Mouse (Mus musculus) liver, embryonic 14.5 days (tissue): ENCODE results near the gene Pih1d2. TPM values are rescaled to one million over a fixed set of nuclear protein-coding genes. Genes with fewer than 3 reads are reported as not detected.

Experiments
- ATAC-seq: fragments of 200-750 bp; cut with Nextera tagmentation; 2 replicates; pipeline ENCODE4 v1.8.0; 2017; ENCODE audit warnings: moderate number of reproducible peaks, mild to moderate bottlenecking, moderate library complexity; ENCODE audit not compliant: insufficient read depth
- DNase-seq, 3 experiments: peaks; one replicate each; pipeline ENCODE4 v3.0.0-alpha.2; 2012 to 2013; ENCODE audit warnings: low read depth in 3 of 3, low spot score in 3 of 3
- H3K27ac ChIP-seq: fragments of 300-500 bp; sonication (generic); 2 replicates; pipeline ENCODE4 v1.5.1; 2014; ENCODE audit warnings: moderate library complexity, mild to moderate bottlenecking, control low read depth, inconsistent platforms
- H3K27me3 ChIP-seq: fragments of 300-500 bp; sonication (generic); 2 replicates; pipeline ENCODE4 v1.6.1; 2014; ENCODE audit warnings: mild to moderate bottlenecking, low read length, moderate library complexity; ENCODE audit not compliant: control insufficient read depth, insufficient read depth
- H3K36me3 ChIP-seq: fragments of 300-500 bp; sonication (generic); replicated peaks from 2 replicates; pipeline ENCODE4 v1.6.1; 2014; ENCODE audit warnings: low read depth; ENCODE audit not compliant: control insufficient read depth, insufficient read depth
- H3K4me1 ChIP-seq, 2 experiments: fragments of 200-500 bp in 1 of 2; fragments of 300-500 bp in 1 of 2; sonication (generic) in 1 of 2; replicated peaks; 2 replicates each; pipeline ENCODE4 v1.6.1; 2012 to 2014; ENCODE audit warnings: antibody characterized with exemption in 1 of 2, inconsistent platforms in 1 of 2, low read length in 1 of 2; ENCODE audit not compliant: control insufficient read depth in 2 of 2, insufficient read depth in 2 of 2
- H3K4me2 ChIP-seq: fragments of 300-500 bp; sonication (generic); 2 replicates; pipeline ENCODE4 v1.6.1; 2014; ENCODE audit warnings: low read depth, mild to moderate bottlenecking, control low read depth, moderate library complexity
- H3K4me3 ChIP-seq, 2 experiments: fragments of 200-500 bp in 1 of 2; fragments of 300-500 bp in 1 of 2; sonication (generic) in 1 of 2; 2 replicates each; pipeline ENCODE4 v1.5.1; 2012 to 2014; ENCODE audit warnings: low read depth in 2 of 2, low read length in 2 of 2, mild to moderate bottlenecking in 2 of 2, control low read depth in 1 of 2, inconsistent platforms in 1 of 2, moderate library complexity in 1 of 2; ENCODE audit not compliant: insufficient read depth in 1 of 2
- H3K9ac ChIP-seq: fragments of 300-500 bp; sonication (generic); replicated peaks from 2 replicates; pipeline ENCODE4 v1.6.1; 2014; ENCODE audit warnings: mild to moderate bottlenecking, control low read depth, moderate library complexity
- H3K9me3 ChIP-seq: fragments of 300-500 bp; sonication (generic); 2 replicates; pipeline ENCODE4 v1.6.1; 2016; ENCODE audit warnings: low read length, mixed read lengths; ENCODE audit not compliant: control insufficient read depth
- CTCF ChIP-seq: IDR thresholded peaks from 2 replicates; pipeline ENCODE4 v1.5.1; 2016; ENCODE audit warnings: antibody characterized with exemption, low read depth, control low read depth
- EP300 ChIP-seq: IDR thresholded peaks from 2 replicates; pipeline ENCODE4 v1.6.1; 2016; ENCODE audit warnings: antibody characterized with exemption, low read depth
- WGBS: fragments of 180-500 bp; shearing (Covaris S2); extraction: QIAGEN DNeasy Blood & Tissue Kit; methylation state at CpG from one replicate; pipeline ENCODE4 v1.1.7; 2014; ENCODE audit not compliant: insufficient replicate concordance; 5-methylcytosine and 5-hydroxymethylcytosine counted together
- polyA plus RNA-seq, 2 experiments: library from polyadenylated mRNA; depleted of rRNA in 1 of 2; stranded (reverse) in 1 of 2; unstranded in 1 of 2; fragments of >200 nt; fragmentation: Nextera tagmentation in 1 of 2; extraction: Ambion mirVana in 1 of 2; gene quantifications; 2 replicates each; pipeline versions ENCODE4 v1.2.1 to v1.2.3; 2012 to 2014

Gene Pih1d2
- polyA plus RNA-seq, 2 experiments, result 0.56 to 0.78 TPM

DNA sequence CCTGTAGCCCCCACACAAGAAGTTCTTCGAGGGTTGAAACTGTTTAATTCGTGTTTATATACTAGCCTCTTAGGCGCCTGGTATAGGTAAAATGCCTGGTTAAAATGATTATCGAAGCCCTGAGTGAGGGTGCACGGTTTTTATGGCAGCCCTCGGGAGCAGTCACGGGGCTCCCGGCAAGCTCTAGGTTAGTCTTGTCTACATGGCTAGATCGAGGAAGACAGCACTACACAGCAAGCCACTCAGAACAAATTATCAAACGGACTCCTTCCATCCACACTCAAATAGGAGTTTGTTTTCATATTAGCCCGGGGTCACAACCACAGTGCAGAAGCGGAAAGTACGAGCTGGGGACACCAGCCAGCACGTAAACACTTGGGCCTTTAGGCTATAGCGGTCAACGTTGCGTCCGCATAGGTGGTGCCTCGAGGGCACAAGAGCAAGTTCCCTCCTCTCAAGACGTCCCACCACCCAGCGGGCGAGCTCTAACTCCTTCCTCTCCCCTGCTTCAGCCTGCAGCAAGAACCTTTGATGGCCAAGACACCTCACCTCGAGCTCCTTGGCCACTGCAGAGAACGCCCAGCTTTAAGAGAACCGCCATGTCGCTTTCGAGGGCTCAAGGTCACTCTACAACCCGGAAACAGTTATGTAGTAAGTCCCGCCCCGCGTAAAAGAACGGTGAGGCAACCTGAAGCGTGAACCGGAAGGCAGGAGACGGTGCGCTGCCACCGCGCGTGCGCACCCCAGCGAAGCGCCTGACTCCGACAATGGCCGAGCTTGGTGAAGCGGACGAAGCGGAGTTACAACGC lies 13.7 kb upstream of the Pih1d2 start, which contains the start of the genes Sdhd and Timm8b:
Sdhd (minus strand) TSS at position 624 of the 809 bp plus-strand sequence.
Timm8b (plus strand) TSS at position 722 of the 809 bp plus-strand sequence.
- peak within 1 kb of the TSS; percentile 84 to 96 for H3K4me3 ChIP-seq
- H3K9me3 ChIP-seq, result no peaks in the 10 kb centered on the region
- H3K27me3 ChIP-seq, result no peaks in the 10 kb centered on the region
- DNase-seq (peak; percentile 91 to 95 (median 92)), ATAC-seq (peak; percentile 92)
- no peak for TF ChIP-seq CTCF
- TF ChIP-seq EP300, result 0 out of 2 replicates have a peak, but pooled peaks have one; percentile 7
- H3K4me2 ChIP-seq, result peak within 1 kb of the TSS; percentile 87
- under 1% methylated on average over 48 of the region's 48 CpGs for WGBS
- H3K36me3 ChIP-seq, result peaks cover 43% of the 10 kb centered on the region
- H3K27ac ChIP-seq, result peak within 1 kb of the TSS; percentile 71
- H3K4me1 ChIP-seq, result peaks cover 24 to 26% of the 10 kb centered on the region in 2 experiments
- H3K9ac ChIP-seq, result peak within 1 kb of the TSS; percentile 84

DNA sequence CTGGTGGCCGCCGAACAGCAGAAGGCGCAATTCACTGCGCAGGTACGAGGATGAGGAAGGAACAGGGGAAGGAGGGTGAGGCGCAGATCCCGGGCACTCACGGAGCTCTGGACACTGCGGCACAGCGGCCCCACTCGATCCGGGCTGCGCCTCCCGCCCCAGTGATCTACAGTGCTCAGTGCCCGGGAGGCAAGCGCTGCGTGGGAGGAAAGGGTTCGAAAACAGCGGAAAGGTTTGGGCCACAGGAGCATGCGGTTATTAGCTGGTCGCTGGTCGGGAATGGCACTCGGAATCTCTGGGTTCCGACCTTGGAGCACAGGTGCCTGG lies 13.2 kb upstream of the Pih1d2 start:
- peaks cover 24 to 26% of the 10 kb centered on the region in 2 experiments for H3K4me1 ChIP-seq
- H3K9ac ChIP-seq, result peak overlapping the region; percentile 67
- H3K9me3 ChIP-seq, result no peaks in the 10 kb centered on the region
- H3K27me3 ChIP-seq, result no peaks in the 10 kb centered on the region
- peak overlapping the region; percentile 87 for H3K4me2 ChIP-seq
- no peak for TF ChIP-seq EP300
- TF ChIP-seq CTCF, result peak; percentile 64
- H3K36me3 ChIP-seq, result peaks cover 40% of the 10 kb centered on the region
- peak overlapping the region; percentile 64 for H3K27ac ChIP-seq
- peak overlapping the region; percentile 84 to 96 for H3K4me3 ChIP-seq
- ATAC-seq, result peak; percentile 78
- under 1% methylated on average over 24 of the region's 24 CpGs for WGBS
- DNase-seq, result no peak

DNA sequence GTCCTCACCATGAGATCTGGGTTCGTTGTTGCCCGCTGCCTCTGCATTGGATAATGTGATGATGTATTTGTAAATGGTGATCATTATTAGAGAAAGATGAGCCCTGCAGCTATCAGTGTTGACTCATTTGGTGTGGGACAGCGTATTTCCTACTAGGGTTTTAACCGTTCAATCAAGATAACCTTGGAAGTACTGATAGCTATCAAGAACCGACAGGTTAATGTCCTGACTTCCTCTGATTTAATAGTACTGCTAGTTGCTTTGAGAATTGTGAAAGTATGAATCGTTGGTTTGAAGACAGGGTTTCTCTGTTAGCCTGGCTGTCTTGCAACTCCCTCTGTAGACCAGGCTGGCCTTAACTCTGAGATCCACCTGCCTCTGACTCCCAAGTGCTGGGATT lies 12.8 kb upstream of the Pih1d2 start:
- TF ChIP-seq EP300 (no peak), CTCF (no peak)
- 0% methylated on average over 6 of the region's 6 CpGs for WGBS
- DNase-seq (no peak), ATAC-seq (peak; percentile 4; the same call in 1 of the 2 replicates)
- H3K4me3 ChIP-seq, result peak overlapping the region; percentile 84 to 96
- H3K4me2 ChIP-seq, result peak overlapping the region; percentile 87
- no peaks in the 10 kb centered on the region for H3K27me3 ChIP-seq
- H3K9ac ChIP-seq, result peak overlapping the region; percentile 67
- H3K36me3 ChIP-seq, result peaks cover 36% of the 10 kb centered on the region
- peaks cover 24 to 26% of the 10 kb centered on the region in 2 experiments for H3K4me1 ChIP-seq
- H3K27ac ChIP-seq, result peak overlapping the region; percentile 64
- H3K9me3 ChIP-seq, result no peaks in the 10 kb centered on the region

DNA sequence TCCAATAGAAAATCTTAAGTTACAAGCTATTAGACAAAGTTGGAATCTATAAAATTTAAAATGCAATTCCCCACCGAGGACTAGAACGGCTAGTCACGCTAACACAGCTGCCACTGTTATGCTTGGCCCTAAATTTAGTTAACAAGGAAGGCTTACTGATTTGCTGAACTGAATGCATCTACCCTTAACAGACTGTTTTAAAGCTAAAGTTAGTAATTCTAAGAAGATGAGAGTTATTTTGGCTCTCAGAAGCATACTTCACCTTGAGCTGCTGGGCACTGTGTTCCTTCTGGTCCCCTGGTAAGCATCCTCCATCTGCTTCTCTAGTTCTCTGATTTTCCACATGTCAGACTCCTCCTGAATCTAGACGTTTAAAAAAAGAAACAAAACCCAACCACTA lies 5.0 kb upstream of the Pih1d2 start:
- H3K4me3 ChIP-seq, result no peak overlapping the region
- no peak overlapping the region for H3K9ac ChIP-seq
- WGBS, result 87% methylated on average over 4 of the region's 4 CpGs
- H3K4me2 ChIP-seq, result no peak overlapping the region
- peaks cover 3% of the 10 kb centered on the region in 2 experiments; a peak in 3 of 4 replicates for H3K4me1 ChIP-seq
- ATAC-seq (no peak), DNase-seq (no peak)
- no peak overlapping the region for H3K27ac ChIP-seq
- H3K36me3 ChIP-seq, result peaks cover 52% of the 10 kb centered on the region
- TF ChIP-seq EP300, result no peak
- TF ChIP-seq CTCF, result no peak
- H3K27me3 ChIP-seq, result no peaks in the 10 kb centered on the region
- H3K9me3 ChIP-seq, result no peaks in the 10 kb centered on the region

- WGBS, result 29% methylated on average over 11 of the region's 11 CpGs
- ATAC-seq, result no peak
- peaks cover 26% of the 10 kb centered on the region for H3K36me3 ChIP-seq
- peak overlapping the region; percentile 92 for H3K9ac ChIP-seq
- H3K4me3 ChIP-seq, result peak overlapping the region; percentile 90 to 97
- H3K9me3 ChIP-seq, result no peaks in the 10 kb centered on the region
- peak overlapping the region; percentile 61 for H3K27ac ChIP-seq
- TF ChIP-seq CTCF (no peak), EP300 (no peak)
- DNase-seq, result no peak
- H3K27me3 ChIP-seq, result no peaks in the 10 kb centered on the region
- peaks cover 3% of the 10 kb centered on the region in 2 experiments; a peak in 3 of 4 replicates for H3K4me1 ChIP-seq
- peak overlapping the region; percentile 79 for H3K4me2 ChIP-seq
Observed at GRCm38 (mm10) chr9:50616161-50616560, 960 bp upstream of the Pih1d2 start.
